Mouse (Mus musculus) C2C12 (cell line): ENCODE data around the gene Nupr1l.
"Not testable (repeated sequence)": the region's sequence is repeated elsewhere in the genome, so short reads cannot be mapped to it uniquely, and the experiment has no call there.

Source experiments
- CTCF ChIP-seq: IDR thresholded peaks from one replicate; pipeline ENCODE4 v1.5.1; 2011; ENCODE audit not compliant: control insufficient read depth, insufficient read depth, insufficient read length
- MYOD1 ChIP-seq: IDR thresholded peaks from one replicate; pipeline ENCODE4 v1.6.1; 2011; ENCODE audit warnings: low read depth; ENCODE audit not compliant: control insufficient read depth, insufficient read length

DNA sequence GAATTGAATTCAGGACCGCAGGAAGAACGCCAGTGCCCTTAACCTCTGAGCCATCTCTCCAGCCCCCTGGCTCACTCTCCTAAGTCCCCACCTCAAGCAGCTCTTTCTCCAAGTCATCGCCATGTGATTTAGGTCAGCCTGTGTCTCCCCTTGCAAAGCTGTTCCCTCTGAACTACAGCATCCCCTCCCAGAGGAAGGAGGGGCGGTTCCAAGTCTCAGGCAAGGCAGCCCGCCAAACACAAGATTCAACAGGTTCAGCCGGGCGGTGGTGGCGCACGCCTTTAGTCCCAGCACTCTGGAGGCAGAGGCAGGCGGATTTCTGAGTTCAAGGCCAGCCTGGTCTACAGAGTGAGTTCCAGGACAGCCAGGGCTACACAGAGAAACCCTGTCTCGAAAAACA lies 7.2 kb downstream of the Nupr1l start:
- not testable (repeated sequence) for TF ChIP-seq CTCF, MYOD1
